Mouse (Mus musculus) heart, embryonic 14.5 days (tissue): ENCODE data around the gene Phactr2. TPM values are rescaled to one million over a fixed set of nuclear protein-coding genes. Genes with fewer than 3 reads are reported as not detected.
A peak's percentile ranks its signal among the peaks of the same experiment; 100 is the strongest.

Experiments
- ATAC-seq: fragments of 200-750 bp; cut with Nextera tagmentation; 2 replicates; pipeline ENCODE4 v1.8.0; 2017; ENCODE audit warnings: low read depth, moderate TSS enrichment; ENCODE audit not compliant: insufficient number of reproducible peaks, insufficient read depth, low FRiP score
- H3K27ac ChIP-seq, 2 experiments: fragments of 200-500 bp in 1 of 2; fragments of 300-500 bp in 1 of 2; sonication (generic) in 1 of 2; replicated peaks in 1 of 2; 2 replicates each; pipeline ENCODE4 v1.5.1; 2012 to 2014; ENCODE audit warnings: low read depth in 2 of 2, low read length in 2 of 2, control low read depth in 1 of 2, mild to moderate bottlenecking in 1 of 2, mixed read lengths in 1 of 2; ENCODE audit not compliant: control insufficient read depth in 1 of 2, insufficient read depth in 1 of 2
- H3K27me3 ChIP-seq: fragments of 300-500 bp; sonication (generic); 2 replicates; pipeline ENCODE4 v1.6.1; 2014; ENCODE audit warnings: mild to moderate bottlenecking, low read length, control low read depth; ENCODE audit not compliant: control insufficient read depth, insufficient read depth
- H3K36me3 ChIP-seq: fragments of 300-500 bp; sonication (generic); 2 replicates; pipeline ENCODE4 v1.6.1; 2014; ENCODE audit warnings: mild to moderate bottlenecking, control low read depth, low read length, mixed read lengths; ENCODE audit not compliant: control insufficient read depth, insufficient read depth
- H3K4me1 ChIP-seq, 2 experiments: fragments of 200-500 bp in 1 of 2; fragments of 300-500 bp in 1 of 2; sonication (generic) in 1 of 2; 2 replicates each; pipeline ENCODE4 v1.6.1; 2012 to 2014; ENCODE audit warnings: low read length in 2 of 2, control low read depth in 1 of 2, mixed read lengths in 1 of 2; ENCODE audit not compliant: control insufficient read depth in 2 of 2, insufficient read depth in 2 of 2
- H3K4me2 ChIP-seq: fragments of 300-500 bp; sonication (generic); 2 replicates; pipeline ENCODE4 v1.6.1; 2014; ENCODE audit warnings: mild to moderate bottlenecking, low read length
- H3K4me3 ChIP-seq, 2 experiments: fragments of 200-500 bp in 1 of 2; fragments of 300-500 bp in 1 of 2; sonication (generic) in 1 of 2; 2 replicates each; pipeline ENCODE4 v1.5.1; 2012 to 2014; ENCODE audit warnings: low read length in 2 of 2, mild to moderate bottlenecking in 2 of 2, control low read depth in 1 of 2, low read depth in 1 of 2, moderate library complexity in 1 of 2; ENCODE audit not compliant: control insufficient read depth in 1 of 2, insufficient read depth in 1 of 2
- H3K9ac ChIP-seq: fragments of 300-500 bp; sonication (generic); 2 replicates; pipeline ENCODE4 v1.6.1; 2014; ENCODE audit warnings: mild to moderate bottlenecking, low read length
- H3K9me3 ChIP-seq: fragments of 300-500 bp; sonication (generic); 2 replicates; pipeline ENCODE4 v1.6.1; 2016; ENCODE audit warnings: low read length, control low read depth; ENCODE audit not compliant: control insufficient read depth
- WGBS: fragments of 180-500 bp; shearing (Covaris S2); extraction: QIAGEN DNeasy Blood & Tissue Kit; methylation state at CpG from one replicate; pipeline ENCODE4 v1.1.7; 2014; 5-methylcytosine and 5-hydroxymethylcytosine counted together
- polyA plus RNA-seq: library from polyadenylated mRNA; unstranded; fragments of >200 nt; fragmentation: Nextera tagmentation; extraction: Ambion mirVana; gene quantifications from 2 replicates; pipeline ENCODE4 v1.2.1, GENCODE M21; 2014

Phactr2 gene
- polyA plus RNA-seq, 1 experiment from 2014 or later = 80.1 TPM

GRCm38 (mm10) chr10:13249126-13249525, 225.1 kb downstream of the Phactr2 start:
- 91% methylated on average over 8 of the region's 8 CpGs for WGBS
- Histone ChIP-seq H3K4me3 (no peak overlapping the region), H3K4me1 (peaks cover 2 to 18% of the 10 kb centered on the region in 2 experiments), H3K9me3 (no peaks in the 10 kb centered on the region), H3K4me2 (no peak overlapping the region), H3K27me3 (no peaks in the 10 kb centered on the region), H3K9ac (no peak overlapping the region), H3K36me3 (peaks cover 77% of the 10 kb centered on the region), H3K27ac (no peak overlapping the region)
- no peak for ATAC-seq

DNA sequence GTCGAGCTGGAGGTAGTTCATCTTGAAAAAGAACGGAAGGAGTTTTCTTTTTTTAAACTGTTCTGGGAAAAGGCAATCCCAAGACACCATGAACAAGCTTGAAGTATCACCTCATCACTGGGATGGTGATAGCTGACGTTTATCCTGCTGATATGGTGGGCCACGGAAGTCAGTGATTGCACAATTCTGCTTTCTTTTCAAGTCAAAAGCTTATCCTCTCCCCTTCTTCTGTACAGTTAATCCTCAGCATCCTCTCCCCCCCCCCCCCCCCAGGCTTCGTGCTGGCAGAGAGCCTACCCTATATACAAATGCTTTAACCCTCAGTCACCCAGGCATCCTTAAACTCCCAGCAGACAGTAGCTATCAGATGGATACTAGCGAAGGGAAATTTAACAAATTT, 228.5 kb downstream of the Phactr2 start:
- no peak overlapping the region for H3K27ac ChIP-seq
- WGBS = 29% methylated on average over 6 of the region's 6 CpGs
- no peaks in the 10 kb centered on the region for H3K9me3 ChIP-seq
- ATAC-seq = 0 out of 2 replicates have a peak, but pooled peaks have one; percentile 31
- peaks cover 5 to 23% of the 10 kb centered on the region in 2 experiments for H3K4me1 ChIP-seq
- no peak overlapping the region for H3K9ac ChIP-seq
- H3K4me3 ChIP-seq = no peak overlapping the region
- H3K36me3 ChIP-seq = peaks cover 76% of the 10 kb centered on the region
- H3K27me3 ChIP-seq = no peaks in the 10 kb centered on the region
- no peak overlapping the region for H3K4me2 ChIP-seq

DNA sequence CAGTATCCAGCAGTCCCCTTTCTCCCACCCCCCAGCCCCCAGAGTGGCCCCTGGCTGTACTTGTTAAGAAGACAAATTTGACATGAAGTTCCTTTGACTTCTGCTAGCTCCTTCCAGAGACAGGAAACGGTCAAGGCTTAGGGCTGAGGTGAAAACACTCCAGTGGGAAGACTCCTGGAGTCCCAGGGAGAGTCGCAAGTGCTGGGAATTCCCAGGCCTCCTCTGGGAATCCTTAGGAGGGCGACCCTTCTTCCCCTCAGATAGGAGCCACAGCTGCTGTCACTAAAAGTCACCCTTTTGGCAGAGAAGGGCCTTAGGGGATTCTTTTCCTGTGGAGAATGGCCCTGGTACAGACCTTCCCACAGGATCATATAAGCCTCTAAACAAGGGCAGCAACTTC, 230.0 kb downstream of the Phactr2 start:
- Histone ChIP-seq H3K9me3 (no peaks in the 10 kb centered on the region), H3K4me3 (no peak overlapping the region), H3K36me3 (peaks cover 84% of the 10 kb centered on the region), H3K27me3 (no peaks in the 10 kb centered on the region), H3K4me1 (peaks cover 10 to 21% of the 10 kb centered on the region in 2 experiments; a peak in 3 of 4 replicates), H3K9ac (no peak overlapping the region), H3K27ac (peak overlapping the region; percentile 10 to 43; a peak in 3 of 4 replicates), H3K4me2 (no peak overlapping the region)
- ATAC-seq = no peak
- WGBS = 12% methylated on average over 3 of the region's 3 CpGs

GRCm38 (mm10) chr10:13240431-13240830, 233.8 kb downstream of the Phactr2 start:
- 0 out of 2 replicates have a peak, but pooled peaks have one; percentile 47 for ATAC-seq
- H3K9ac ChIP-seq = no peak overlapping the region
- no peak overlapping the region for H3K4me3 ChIP-seq
- H3K4me2 ChIP-seq = no peak overlapping the region
- peaks cover 10 to 14% of the 10 kb centered on the region in 2 experiments; a peak in 3 of 4 replicates for H3K4me1 ChIP-seq
- peak overlapping the region in 1 of 2 experiments; percentile 54; a peak in 2 of 4 replicates for H3K27ac ChIP-seq
- H3K27me3 ChIP-seq = no peaks in the 10 kb centered on the region
- peaks cover 87% of the 10 kb centered on the region for H3K36me3 ChIP-seq
- 10% methylated on average over 4 of the region's 4 CpGs for WGBS
- no peaks in the 10 kb centered on the region for H3K9me3 ChIP-seq

DNA sequence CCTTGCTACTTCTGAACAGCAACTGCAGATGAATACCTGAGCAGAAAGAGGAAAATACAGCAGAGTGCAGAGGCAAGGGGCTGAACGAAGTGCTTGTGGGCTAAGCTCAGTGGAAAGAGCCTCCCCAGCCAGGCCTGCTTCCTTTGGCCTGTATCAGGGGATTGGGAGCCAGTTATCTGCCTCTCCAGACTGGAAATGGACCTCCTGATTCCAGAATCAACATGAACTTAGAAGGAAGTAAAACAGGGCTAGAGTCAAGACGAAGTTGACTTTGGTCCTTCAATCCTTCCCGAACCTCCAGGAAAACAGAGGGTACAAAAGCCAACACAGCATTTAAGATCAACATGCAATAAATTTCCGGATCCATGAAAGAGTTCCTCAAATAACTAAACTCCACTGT, 236.0 kb downstream of the Phactr2 start:
- H3K9ac ChIP-seq = no peak overlapping the region
- no peaks in the 10 kb centered on the region for H3K9me3 ChIP-seq
- ATAC-seq = no peak
- peaks cover 78% of the 10 kb centered on the region for H3K36me3 ChIP-seq
- no peak overlapping the region for H3K4me3 ChIP-seq
- H3K4me1 ChIP-seq = peaks cover 11 to 14% of the 10 kb centered on the region in 2 experiments
- H3K4me2 ChIP-seq = no peak overlapping the region
- 69% methylated on average over 4 of the region's 4 CpGs for WGBS
- H3K27ac ChIP-seq = peak overlapping the region in 1 of 2 experiments; percentile 14; a peak in 1 of 4 replicates
- H3K27me3 ChIP-seq = no peaks in the 10 kb centered on the region

DNA sequence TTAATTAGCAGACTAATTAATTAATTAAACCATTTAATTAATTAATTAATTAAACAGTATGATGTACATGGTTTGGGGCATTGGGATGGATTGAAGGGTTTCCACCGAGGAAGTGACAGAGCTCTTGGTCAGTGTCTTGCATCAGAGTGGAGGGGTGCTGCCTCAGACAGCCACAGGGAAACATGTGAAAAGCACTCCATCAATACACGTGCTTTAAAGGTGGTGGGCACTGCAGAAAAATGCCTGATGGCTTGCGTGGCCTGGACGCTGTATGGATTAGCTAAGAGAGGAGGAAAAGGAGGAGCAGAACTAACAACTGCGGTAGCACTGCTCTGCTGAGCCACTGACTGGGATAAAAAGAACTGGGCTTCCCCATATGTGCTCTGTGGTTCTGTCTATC, 237.3 kb downstream of the Phactr2 start:
- no peaks in the 10 kb centered on the region for H3K9me3 ChIP-seq
- H3K4me2 ChIP-seq = no peak overlapping the region
- H3K27ac ChIP-seq = no peak overlapping the region
- H3K9ac ChIP-seq = no peak overlapping the region
- no peaks in the 10 kb centered on the region for H3K27me3 ChIP-seq
- no peak for ATAC-seq
- WGBS = 87% methylated on average over 5 of the region's 5 CpGs
- peaks cover 14 to 18% of the 10 kb centered on the region in 2 experiments for H3K4me1 ChIP-seq
- peaks cover 79% of the 10 kb centered on the region for H3K36me3 ChIP-seq
- H3K4me3 ChIP-seq = no peak overlapping the region

- Histone ChIP-seq H3K9ac (no peak overlapping the region), H3K36me3 (peaks cover 84% of the 10 kb centered on the region), H3K27me3 (no peaks in the 10 kb centered on the region), H3K4me2 (no peak overlapping the region), H3K27ac (no peak overlapping the region), H3K9me3 (no peaks in the 10 kb centered on the region), H3K4me1 (peaks cover 6 to 16% of the 10 kb centered on the region in 2 experiments), H3K4me3 (no peak overlapping the region)
- WGBS = 73% methylated on average over 3 of the region's 3 CpGs
- no peak for ATAC-seq
Observed at GRCm38 (mm10) chr10:13234503-13234902, 239.7 kb downstream of the Phactr2 start.

GRCm38 (mm10) chr10:13233941-13234340, 240.3 kb downstream of the Phactr2 start:
- Histone ChIP-seq H3K4me3 (no peak overlapping the region), H3K4me2 (no peak overlapping the region), H3K9me3 (no peaks in the 10 kb centered on the region), H3K27ac (no peak overlapping the region), H3K36me3 (peaks cover 83% of the 10 kb centered on the region), H3K9ac (no peak overlapping the region), H3K4me1 (peaks cover 6 to 16% of the 10 kb centered on the region in 2 experiments), H3K27me3 (no peaks in the 10 kb centered on the region)
- 78% methylated on average over 10 of the region's 10 CpGs for WGBS
- no peak for ATAC-seq
